Mouse (Mus musculus): Measurements from ENCODE around the gene Trpm3.

The Trpm3 gene

GRCm38 (mm10) chr19:22931006-22931405, 792.2 kb downstream of the Trpm3 start:
- DNase-seq, result no peak

GRCm38 (mm10) chr19:22935067-22935466, 796.2 kb downstream of the Trpm3 start:
- no peak for DNase-seq

DNA sequence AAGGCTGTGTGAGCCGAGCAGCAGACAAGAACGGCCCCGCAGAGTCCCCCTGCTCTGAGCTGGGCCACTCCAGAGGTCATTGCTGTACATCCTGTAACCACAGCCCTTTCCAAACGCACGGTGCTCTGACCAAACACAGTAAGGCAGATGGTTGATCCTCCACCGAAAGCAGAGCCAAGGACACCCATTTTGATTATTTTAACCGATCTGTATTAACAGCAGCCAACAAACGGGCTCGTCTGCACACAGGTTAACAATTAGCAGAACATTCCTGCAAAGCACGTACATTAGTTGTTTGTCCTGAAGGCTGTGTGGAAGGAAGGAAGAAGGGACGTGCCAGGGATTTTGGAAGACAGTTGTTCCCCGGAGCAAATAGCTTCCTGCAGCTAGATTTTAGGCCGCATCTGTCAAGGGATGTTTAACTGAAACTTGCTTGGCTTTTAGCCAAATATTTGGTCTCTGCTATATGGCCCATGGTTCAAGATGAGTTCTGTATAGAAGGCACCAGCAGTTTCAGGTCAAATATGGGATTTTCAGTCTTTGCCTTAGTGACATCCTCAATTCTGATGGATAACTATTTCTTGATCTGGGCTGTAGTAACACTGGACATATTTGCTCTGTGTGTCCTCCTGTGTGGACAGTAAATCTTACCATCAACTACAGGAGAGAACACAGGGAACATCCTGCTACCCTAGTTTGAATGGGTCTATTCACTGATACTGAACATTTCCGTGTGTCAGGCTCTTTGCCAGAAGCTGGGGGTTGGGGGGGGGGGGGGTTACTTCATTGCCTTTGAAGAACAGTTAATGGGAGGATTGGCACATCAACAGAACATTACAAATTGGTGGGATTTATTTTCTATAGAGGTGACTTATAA, 800.2 kb downstream of the Trpm3 start:
- no peak for DNase-seq

DNA sequence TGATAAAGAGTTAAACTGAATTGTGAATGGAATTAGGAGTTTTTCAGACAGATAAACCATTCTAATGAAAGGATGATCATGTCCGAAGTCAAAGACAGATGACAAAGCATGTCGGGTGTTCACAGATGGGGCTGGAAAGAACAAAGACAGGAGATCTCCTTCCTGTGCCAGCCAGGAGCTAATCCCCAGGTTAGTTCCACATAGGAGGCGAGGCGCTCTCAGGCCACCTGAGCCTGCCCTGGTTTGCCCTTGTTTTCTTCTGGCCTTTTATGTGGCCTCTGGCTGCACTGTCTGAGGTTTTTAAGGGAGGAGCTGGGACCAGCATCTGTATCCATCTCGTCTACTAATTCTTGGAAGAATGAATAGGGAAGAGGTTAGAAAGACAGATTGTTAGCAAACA, 801.0 kb downstream of the Trpm3 start:
- no peak for DNase-seq

GRCm38 (mm10) chr19:22940487-22940886, 801.6 kb downstream of the Trpm3 start:
- DNase-seq, result no peak

GRCm38 (mm10) chr19:22940956-22941355, 802.1 kb downstream of the Trpm3 start:
- no peak for DNase-seq

- DNase-seq, result no peak
Observed at GRCm38 (mm10) chr19:22952480-22952879, 813.6 kb downstream of the Trpm3 start.

- no peak for DNase-seq
Observed at GRCm38 (mm10) chr19:22953191-22953590, 814.3 kb downstream of the Trpm3 start.

- no peak for DNase-seq
Observed at GRCm38 (mm10) chr19:22958414-22958813, 819.6 kb downstream of the Trpm3 start.

DNA sequence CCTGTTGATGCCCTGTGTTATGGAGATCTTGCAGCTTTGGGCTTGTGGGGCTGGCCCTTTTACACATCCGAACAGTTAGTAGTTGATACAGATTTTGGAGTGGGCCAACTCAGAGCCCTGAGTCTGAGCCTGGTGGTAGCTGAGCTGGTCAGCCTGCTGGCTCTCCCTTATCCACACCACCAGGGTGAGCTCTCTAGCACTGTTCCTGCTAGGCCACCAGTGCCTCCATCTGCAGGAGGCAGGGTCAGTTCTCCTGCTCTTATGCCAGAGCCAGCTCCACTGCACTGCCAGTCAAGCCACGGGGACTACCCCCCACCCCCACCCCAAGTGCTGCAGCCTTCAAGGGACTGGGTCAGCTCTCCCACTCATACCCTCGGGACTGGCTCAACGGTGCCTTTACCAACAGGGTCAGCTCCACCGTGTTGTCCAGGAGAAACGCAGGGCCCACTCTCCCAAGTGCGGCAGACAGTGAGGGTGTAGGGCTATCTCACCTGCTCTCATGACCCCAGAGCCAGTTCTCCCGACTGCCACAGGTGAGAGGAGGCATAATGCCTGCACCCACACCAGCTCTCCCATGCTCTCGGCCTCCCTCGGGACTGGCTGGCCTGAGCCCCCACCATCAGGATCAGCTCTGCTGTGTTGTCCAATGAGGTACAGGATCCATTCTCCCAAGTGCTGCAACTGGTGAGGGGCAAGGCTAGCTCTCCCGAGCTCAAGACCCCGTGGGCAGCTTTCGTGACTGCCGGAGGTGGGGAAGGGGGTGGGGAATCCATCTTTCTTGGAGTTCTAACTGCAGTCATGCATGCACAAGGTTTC, 821.8 kb downstream of the Trpm3 start:
- DNase-seq, result no peak

DNA sequence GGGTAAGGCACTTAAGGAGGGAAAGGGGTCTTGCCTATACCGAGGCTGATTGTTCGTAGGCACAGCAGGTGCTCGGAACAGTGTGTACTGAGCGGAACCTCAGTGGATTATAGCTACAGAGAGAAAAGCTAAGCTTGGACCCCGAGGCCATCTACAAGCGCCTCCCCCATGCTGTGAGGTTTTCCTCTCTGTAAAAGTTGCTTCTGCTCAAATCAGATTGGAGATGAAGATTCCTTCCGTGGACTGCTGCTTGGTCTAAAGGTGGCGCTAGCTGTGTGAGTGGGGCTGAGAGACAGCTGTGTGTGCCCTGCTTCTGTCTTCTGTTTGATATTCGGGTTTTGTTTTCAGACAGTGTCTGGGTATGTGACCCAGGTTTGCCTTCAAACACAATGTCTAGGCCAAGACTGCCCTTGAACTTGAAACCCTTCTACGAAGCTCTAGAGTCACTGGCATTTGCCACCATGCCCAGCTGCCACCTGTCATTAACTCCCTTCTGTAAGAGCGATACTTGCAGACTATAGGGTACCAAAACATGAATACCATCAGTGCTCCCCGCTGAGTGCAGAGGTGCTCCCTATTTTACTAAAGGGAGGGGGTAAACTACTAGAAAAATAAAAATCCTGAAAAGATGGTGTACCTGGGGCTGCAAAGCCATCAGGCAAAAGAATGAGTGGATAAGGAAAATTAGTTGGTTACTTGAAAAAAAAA, 823.3 kb downstream of the Trpm3 start:
- DNase-seq, result no peak

- no peak for DNase-seq
Observed at GRCm38 (mm10) chr19:22962731-22963130, 823.9 kb downstream of the Trpm3 start.

GRCm38 (mm10) chr19:22963726-22964398, 825.0 kb downstream of the Trpm3 start:
- no peak for DNase-seq

GRCm38 (mm10) chr19:22965470-22965869, 826.6 kb downstream of the Trpm3 start:
- no peak for DNase-seq

DNA sequence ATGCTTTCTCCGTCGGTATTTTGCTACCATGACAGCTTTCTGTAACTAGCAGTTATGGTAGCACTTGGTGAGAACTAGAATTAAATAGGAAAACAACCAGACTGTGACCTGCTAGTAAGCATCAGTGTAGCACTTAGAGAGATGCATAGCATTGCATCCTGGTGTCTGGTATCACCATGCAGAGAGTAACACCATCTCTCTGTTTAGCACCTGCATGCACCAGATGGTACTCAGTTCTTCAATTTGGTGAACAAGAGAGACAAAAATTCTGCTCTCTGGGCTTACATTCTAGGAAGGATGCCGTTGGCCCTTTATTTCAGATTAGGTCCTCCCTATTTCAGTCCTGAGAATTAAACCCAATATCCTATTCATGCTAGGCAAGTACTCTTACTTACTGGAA, 834.4 kb downstream of the Trpm3 start:
- DNase-seq, result no peak

GRCm38 (mm10) chr19:22973727-22974126, 834.9 kb downstream of the Trpm3 start:
- DNase-seq, result no peak

DNA sequence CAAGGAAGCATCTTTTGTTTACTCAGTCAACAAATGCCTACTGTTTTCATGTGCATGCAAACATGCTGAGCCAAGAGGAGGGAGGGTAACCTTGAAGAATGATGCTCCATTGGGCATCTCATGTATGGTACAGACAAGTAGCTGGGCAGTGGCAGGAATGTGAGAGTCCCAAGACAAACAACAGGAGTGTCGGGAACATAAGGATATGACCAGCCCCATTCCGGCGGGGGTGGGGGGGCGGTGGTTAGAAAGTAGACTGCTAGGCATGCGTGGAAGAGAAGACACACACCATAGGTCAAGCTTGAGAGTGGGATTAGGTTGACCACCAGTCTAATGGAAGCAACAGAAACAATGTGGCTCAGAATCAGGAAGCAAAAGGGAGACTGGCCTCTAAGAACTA, 837.0 kb downstream of the Trpm3 start:
- no peak for DNase-seq

- DNase-seq, result no peak
Observed at GRCm38 (mm10) chr19:22977508-22977907, 838.7 kb downstream of the Trpm3 start.

DNA sequence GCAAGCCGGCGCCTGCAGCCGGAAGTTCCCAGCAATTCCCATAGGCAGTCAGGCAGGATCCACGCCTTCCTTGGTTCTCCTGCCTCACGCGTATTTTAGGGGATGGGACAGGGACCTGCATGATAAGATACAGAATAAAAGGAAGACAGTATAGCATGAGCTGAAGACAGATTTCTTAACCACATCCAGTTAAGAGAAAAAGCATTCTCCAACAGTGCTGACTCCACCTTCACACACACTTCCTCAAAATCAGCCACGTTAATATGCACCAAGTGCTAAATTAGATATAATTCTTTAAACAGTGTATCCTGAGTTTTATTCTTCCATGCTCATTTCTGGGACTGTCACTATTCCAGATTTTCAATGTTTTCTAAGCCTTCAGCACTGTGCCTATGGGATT, 839.9 kb downstream of the Trpm3 start:
- no peak for DNase-seq

DNA sequence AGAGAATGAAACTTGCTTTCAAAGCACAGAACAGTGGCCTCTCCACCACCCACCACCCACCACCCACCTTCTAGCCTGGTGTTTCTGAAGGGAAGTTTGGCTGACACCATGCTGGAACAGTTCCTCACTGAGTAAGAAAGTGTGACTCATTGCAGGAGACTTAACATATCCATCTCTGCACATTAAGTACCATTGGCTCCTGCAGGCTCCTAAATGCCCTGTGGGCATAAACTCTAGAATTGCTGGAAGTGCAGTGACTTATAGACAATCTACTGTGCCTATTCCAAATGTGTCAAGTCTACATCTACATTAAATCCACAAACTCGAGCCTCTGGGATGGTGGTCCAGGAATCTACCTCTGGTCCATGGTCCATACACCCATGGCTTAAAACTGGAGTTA, 840.3 kb downstream of the Trpm3 start:
- DNase-seq, result no peak

DNA sequence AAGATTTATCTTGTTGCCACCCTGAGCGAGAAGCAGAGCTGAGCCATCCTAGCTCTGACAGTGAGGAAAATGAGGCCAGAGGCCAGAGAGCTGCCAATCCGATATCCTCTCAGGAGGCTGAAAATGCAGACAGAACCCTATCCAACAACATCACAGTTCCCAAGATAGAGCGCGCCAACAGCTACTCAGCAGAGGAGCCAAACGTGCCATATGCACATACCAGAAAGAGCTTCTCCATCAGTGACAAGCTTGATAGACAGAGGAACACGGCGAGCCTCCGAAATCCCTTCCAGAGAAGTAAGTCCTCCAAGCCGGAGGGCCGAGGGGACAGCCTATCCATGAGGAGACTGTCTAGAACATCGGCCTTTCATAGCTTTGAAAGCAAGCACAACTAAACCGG, 849.1 kb downstream of the Trpm3 start:
- no peak for DNase-seq

DNA sequence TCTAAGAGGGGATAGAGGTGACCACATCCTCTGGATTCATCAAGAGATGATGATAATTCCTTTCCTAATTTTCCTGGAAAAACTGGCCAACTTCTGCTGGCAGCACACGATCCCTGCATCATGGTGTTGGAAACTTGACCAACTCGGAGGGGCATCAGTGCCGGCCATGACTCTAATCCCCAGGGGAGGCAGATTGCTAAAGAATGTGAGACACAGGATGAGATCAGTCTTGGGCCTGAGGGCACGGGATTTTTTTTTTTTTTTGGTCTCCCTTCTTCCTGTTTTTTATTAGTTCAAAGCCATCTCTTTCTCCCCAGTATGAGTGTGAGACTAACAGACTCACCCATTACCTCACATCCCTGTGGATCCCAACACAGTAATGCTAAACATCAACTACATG, 855.1 kb downstream of the Trpm3 start:
- DNase-seq, result no peak

- DNase-seq, result no peak
Observed at GRCm38 (mm10) chr19:22994531-22994930, 855.7 kb downstream of the Trpm3 start.
